Mouse (Mus musculus): ENCODE data around the gene Slc12a7.
A peak's percentile ranks its signal among the peaks of the same experiment; 100 is the strongest.

GRCm38 (mm10) chr13:73714020-73714419 is 18.9 kb upstream of the Slc12a7 start:
- TF ChIP-seq EP300 (IDR thresholded peaks at IDR 0.05; ENCODE audit: low read depth) (no peak), CTCF (IDR thresholded peaks at IDR 0.05; ENCODE audit: low read depth) (peak; percentile 57)
